Mouse (Mus musculus) embryonic fibroblast, embryonic 13.5 days (primary cell): ENCODE measurements around the gene Map2k1. TPM values are rescaled to one million over a fixed set of nuclear protein-coding genes. Genes with fewer than 3 reads are reported as not detected.
A peak's percentile ranks its signal among the peaks of the same experiment; 100 is the strongest.
"Not testable (repeated sequence)": the region's sequence is repeated elsewhere in the genome, so short reads cannot be mapped to it uniquely, and the experiment has no call there.

Experiments used
- H3K27ac ChIP-seq: 2 replicates; pipeline ENCODE4 v1.5.1; 2012; ENCODE audit warnings: low read length, control low read depth, inconsistent platforms; ENCODE audit not compliant: insufficient read depth
- H3K4me1 ChIP-seq: 2 replicates; pipeline ENCODE4 v1.6.1; 2011; ENCODE audit warnings: low read length; ENCODE audit not compliant: control insufficient read depth, insufficient read depth
- H3K4me3 ChIP-seq: 2 replicates; pipeline ENCODE4 v1.5.1; 2011; ENCODE audit warnings: mild to moderate bottlenecking, control low read depth, low read length; ENCODE audit not compliant: insufficient read depth
- CTCF ChIP-seq: IDR thresholded peaks from 2 replicates; pipeline ENCODE4 v1.5.1; 2011; ENCODE audit warnings: mild to moderate bottlenecking, control low read depth, low read length, moderate library complexity, borderline replicate concordance; ENCODE audit not compliant: insufficient read depth
- POLR2A ChIP-seq: IDR thresholded peaks from 2 replicates; pipeline ENCODE4 v1.6.1; 2011; ENCODE audit warnings: low read depth, mild to moderate bottlenecking, control low read depth, low read length, moderate library complexity
- polyA plus RNA-seq: library from polyadenylated mRNA; stranded (reverse); fragments of >200 nt; gene quantifications from 2 replicates; pipeline ENCODE4 v1.2.4, GENCODE M21; 2011; ENCODE audit warnings: low read depth; ENCODE audit not compliant: missing spikeins, insufficient read length

The Map2k1 gene
- polyA plus RNA-seq, 1 experiment: 58.4 TPM

DNA sequence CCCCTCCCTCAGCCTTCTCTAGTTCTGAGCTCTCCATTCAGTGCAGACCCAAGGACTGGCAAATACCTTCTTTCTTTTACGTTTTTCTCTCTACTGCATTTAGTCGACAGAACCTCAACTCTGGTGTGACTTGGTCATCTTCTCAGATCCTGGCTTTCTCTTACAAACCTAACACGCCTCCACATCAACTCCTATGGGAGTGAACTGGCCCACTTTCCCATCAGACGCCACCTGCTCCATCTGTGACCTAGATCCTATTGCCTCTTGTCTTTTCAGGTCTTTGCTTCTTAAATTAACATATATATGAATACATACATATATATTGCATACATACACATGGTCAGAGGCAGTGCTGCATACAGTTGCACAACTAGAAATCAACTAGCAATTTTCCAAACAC lies 20.3 kb upstream of the Map2k1 start:
- H3K4me3 ChIP-seq: no peak overlapping the region
- H3K4me1 ChIP-seq: no peaks in the 10 kb centered on the region
- TF ChIP-seq POLR2A (no peak), CTCF (no peak)
- H3K27ac ChIP-seq: no peak overlapping the region

DNA sequence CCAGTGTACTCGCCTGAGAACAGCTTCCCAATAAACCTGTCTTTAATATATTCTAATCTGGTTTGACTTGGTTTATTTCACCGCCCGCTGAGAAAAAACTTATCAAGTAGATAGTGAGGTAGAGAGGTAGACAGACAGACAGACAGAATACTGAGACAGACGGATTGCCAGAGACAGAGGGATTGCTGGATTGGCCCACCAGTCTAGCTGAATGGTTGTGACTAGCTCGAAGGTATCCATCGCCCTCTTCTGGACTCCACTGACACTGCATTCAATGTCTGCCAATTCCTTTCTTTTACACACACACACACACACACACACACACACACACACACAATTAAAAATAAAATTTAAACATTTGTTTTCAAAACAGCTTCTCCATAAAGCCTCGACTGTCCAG lies 19.2 kb upstream of the Map2k1 start:
- Histone ChIP-seq H3K4me3 (no peak overlapping the region), H3K4me1 (no peaks in the 10 kb centered on the region), H3K27ac (no peak overlapping the region)
- TF ChIP-seq POLR2A: no peak
- TF ChIP-seq CTCF: peak; percentile 47; the same call in 1 of the 2 replicates

DNA sequence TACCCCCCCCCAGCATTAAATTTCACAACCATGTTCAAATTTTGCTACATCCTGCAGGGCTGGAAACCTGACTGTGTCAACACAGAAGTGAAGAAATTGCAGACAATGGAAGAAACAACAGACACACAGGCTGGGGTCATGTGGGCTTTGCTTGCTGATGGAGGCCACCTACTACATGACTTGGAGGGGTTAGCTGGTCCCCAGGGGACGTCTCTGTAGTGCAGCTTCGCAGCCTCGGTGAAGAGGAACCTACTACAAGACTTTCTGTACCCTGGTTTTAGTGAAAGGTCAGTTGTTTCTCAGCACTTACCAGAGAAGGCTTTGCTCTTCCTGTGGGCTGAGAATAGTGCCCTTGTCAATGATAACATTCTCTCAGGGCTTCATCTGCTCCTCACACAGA lies 17.8 kb upstream of the Map2k1 start:
- Histone ChIP-seq H3K27ac (no peak overlapping the region), H3K4me1 (no peaks in the 10 kb centered on the region), H3K4me3 (no peak overlapping the region)
- TF ChIP-seq CTCF (no peak), POLR2A (no peak)

DNA sequence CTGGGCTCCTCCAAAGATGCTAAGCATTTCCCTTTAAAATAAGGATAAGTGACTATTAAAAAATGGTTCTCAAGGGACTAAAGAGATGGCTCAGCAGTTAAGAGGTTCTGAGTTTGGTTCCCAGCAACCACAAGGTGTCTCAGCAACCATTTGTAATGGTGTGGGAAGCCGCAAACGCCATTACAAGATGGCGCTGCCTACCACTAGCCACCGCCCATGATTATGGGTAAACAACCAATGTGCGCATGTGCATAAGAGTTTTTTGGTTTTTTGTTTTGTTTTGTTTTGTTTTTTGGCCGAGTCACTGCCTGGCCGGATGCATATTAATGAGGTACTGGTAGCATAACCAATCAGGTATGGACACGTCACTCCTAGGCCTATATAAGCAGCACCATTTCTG lies 15.4 kb upstream of the Map2k1 start:
- H3K27ac ChIP-seq, H3K4me1 ChIP-seq: not testable (repeated sequence)

DNA sequence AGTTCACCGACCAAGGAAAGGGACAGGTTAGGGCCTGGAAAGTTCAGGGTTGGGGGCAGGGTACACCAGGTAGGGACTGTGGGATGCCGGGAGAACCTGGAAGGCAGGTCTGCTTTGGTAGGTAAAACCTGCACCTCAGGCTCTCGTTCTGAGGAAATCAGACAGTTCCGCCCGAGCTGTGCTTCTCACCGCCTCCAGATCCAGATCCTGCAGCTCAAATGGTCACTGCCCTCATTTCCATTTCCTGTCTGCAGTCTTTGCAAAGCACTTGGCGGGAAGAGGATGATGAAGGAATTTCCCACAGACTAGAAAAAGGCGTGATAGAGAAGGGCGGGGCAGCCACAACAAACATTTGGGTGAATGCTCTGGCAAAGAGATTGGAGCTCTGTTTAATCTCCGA lies 14.8 kb upstream of the Map2k1 start:
- H3K4me3 ChIP-seq: no peak overlapping the region
- TF ChIP-seq CTCF: no peak
- no peak for TF ChIP-seq POLR2A
- no peaks in the 10 kb centered on the region for H3K4me1 ChIP-seq
- no peak overlapping the region for H3K27ac ChIP-seq

More for the DNA sequence above, 15.4 kb upstream of the Map2k1 start:
- H3K4me3 ChIP-seq: not testable (repeated sequence)

DNA sequence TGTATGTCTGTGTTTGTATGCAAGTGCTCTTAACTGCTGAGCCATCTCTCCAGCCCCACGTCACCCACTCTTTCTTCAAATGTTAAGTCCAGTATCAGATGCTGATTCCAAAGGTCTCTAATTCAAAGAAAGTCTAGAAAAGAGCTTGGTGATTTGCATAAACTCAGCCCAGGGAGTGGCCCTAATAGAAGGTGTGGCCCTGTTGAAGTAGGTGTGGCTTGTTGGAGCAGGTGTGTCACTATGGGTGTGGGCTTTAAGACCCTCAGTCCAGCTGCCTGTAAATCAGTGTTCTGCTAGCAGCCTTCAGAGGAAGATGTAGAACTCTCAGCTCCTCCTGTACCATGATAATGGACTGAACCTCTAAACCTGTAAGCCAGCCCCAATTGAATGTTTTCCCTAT lies 13.8 kb upstream of the Map2k1 start:
- Histone ChIP-seq H3K27ac (no peak overlapping the region), H3K4me3 (no peak overlapping the region), H3K4me1 (no peaks in the 10 kb centered on the region)
- TF ChIP-seq POLR2A (no peak), CTCF (no peak)

DNA sequence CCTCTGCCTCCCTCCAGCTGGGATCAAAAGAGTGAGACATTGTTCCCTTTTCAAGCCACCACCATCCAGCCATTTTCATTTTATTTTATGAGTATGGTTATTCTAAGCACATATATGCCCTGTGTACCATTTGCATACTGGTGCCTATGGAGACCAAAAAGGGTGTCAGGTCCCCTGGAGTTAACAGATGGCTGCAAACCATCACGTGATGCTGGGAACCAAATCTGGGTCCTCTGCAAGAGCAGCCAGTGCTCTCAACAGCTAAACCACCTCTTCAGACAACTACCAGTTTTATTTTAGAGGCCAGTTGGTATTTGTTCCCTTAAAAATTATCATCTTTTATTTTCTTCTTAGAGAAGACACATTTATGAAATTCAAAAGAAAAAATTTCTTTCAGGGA lies 11.4 kb upstream of the Map2k1 start:
- no peak overlapping the region for H3K27ac ChIP-seq
- H3K4me3 ChIP-seq: no peak overlapping the region
- TF ChIP-seq POLR2A (no peak), CTCF (no peak)
- H3K4me1 ChIP-seq: no peaks in the 10 kb centered on the region

DNA sequence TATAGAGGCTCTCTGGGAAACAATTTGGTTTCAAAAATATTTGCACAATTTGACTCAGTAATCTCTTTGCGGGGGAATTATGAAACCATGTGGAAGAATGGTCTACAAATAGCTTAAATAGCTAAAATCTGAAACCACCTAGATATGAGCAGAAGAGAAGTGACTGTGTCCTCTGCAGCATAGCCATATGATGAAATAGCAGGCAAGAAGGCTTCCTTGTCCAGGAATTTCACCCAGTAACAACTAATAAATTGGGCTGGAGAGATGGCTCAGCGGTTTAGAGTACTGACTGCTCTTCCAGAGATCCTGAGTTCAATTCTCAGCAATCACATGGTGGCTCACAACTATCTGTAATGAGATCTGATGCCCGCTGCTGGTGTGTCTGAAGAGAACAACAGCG lies 7.6 kb upstream of the Map2k1 start:
- TF ChIP-seq CTCF: no peak
- no peak for TF ChIP-seq POLR2A
- no peaks in the 10 kb centered on the region for H3K4me1 ChIP-seq
- H3K27ac ChIP-seq: peak overlapping the region; percentile 99
- no peak overlapping the region for H3K4me3 ChIP-seq

DNA sequence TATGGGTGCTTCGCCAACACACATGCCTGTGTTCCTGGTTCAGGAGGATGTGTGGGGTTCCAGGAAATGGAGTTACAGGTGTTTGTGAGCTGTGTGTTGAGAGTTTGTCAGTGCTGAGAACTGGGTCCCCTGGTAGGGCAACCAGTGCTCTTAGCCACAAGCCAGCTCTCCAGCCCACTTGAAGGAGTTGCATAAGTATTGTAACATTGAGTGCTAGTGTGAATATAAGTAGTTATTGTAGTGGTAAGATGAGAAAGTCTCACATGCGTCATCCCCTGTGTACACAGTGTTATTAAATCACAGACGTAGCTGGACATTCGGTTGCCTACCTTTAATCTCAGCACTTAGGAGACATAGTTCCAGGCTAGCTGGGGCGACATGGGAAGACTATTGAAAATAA lies 6.5 kb upstream of the Map2k1 start:
- no peak for TF ChIP-seq POLR2A
- TF ChIP-seq CTCF: no peak
- Histone ChIP-seq H3K4me3 (no peak overlapping the region), H3K4me1 (no peaks in the 10 kb centered on the region; the same call in 1 of the 2 replicates), H3K27ac (no peak overlapping the region)

DNA sequence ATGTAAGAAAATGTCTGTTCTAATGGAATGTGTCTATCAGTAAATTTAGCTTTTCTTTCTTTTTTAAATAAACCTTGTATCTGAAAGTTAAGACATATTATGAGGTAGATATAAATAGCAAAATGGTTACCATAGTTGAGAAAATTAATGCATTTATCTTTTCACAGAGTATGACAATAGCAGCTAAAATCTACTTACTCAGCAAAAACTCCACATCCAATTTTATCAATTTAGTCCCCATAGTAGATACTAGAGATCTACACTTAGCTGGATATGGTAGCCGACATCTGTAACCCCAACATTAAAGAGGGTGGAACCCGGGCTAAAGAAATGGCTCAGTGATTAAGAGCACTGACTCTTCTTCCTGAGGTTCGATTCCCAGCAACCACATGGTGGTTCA lies 2.8 kb upstream of the Map2k1 start:
- Histone ChIP-seq H3K4me1 (no peaks in the 10 kb centered on the region; the same call in none of the 2 replicates), H3K27ac (no peak overlapping the region), H3K4me3 (no peak overlapping the region)
- TF ChIP-seq POLR2A: no peak
- no peak for TF ChIP-seq CTCF

DNA sequence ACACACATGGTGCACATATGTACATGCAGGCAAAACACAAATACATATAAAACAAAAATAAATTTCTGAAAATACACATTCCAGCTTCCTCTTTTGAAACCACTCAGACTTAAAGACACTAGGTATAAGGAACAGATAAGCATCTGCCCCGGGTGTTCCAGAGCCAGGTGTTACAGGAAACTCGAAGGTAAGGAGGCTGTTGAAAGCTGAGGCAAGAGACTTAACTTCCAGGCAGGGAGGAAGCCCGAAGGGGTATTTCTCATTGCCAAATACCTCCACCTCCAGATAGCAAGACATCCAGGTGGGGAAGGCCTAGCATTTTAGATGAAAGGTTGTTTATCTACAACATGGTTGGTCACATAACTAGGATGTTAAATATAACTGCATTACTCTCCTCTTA lies 2.0 kb upstream of the Map2k1 start:
- Histone ChIP-seq H3K4me1 (no peaks in the 10 kb centered on the region; the same call in none of the 2 replicates), H3K4me3 (no peak overlapping the region)

More for the DNA sequence above, 2.0 kb upstream of the Map2k1 start:
- H3K27ac ChIP-seq: no peak overlapping the region
- TF ChIP-seq POLR2A (no peak), CTCF (no peak)
